Mouse (Mus musculus): ENCODE results near the gene Ip6k2. TPM values are rescaled to one million over a fixed set of nuclear protein-coding genes. Genes with fewer than 3 reads are reported as not detected.

The Ip6k2 gene
- 39.0 and 43.0 TPM in 2 replicates for total RNA-seq (2014; fragmentation: Nextera tagmentation)
- 35.7 and 43.8 TPM in 2 replicates for total RNA-seq (2017)
- polyA plus RNA-seq (2012) = 29.4 and 33.6 TPM in 2 replicates

- Histone ChIP-seq H3K9me3 (replicated peaks) (no peaks in the 10 kb centered on the region), H3K4me3 (ENCODE audit: low read depth, low read length) (peak within 1 kb of the TSS; percentile 80), H3K4me1 (ENCODE audit: insufficient read depth, low read depth, low read length) (peaks cover 48% of the 10 kb centered on the region), H3K27me3 (ENCODE audit: insufficient read depth, low read length) (peaks cover 3% of the 10 kb centered on the region), H3K36me3 (replicated peaks) (peaks cover 32% of the 10 kb centered on the region)
- ATAC-seq (ENCODE audit: extremely low read depth, insufficient number of reproducible peaks, low FRiP score, poor library complexity, severe bottlenecking) = peak; percentile 99
- DNase-seq (ENCODE audit: low spot score) = peak; percentile 97
- TF ChIP-seq TAL1 (conservative IDR thresholded peaks at IDR 0.05; ENCODE audit: low read depth, low read length) = no peak
- no peak for TF ChIP-seq CTCF (IDR thresholded peaks at IDR 0.05; ENCODE audit: low read depth, low read length)
- TF ChIP-seq GATA2 (IDR thresholded peaks at IDR 0.05; ENCODE audit: borderline replicate concordance, low read depth, low read length) = no peak
- TF ChIP-seq GATA1 (IDR thresholded peaks at IDR 0.05; ENCODE audit: borderline replicate concordance, low read length) = no peak
- no peak for TF ChIP-seq POLR2AphosphoS5 (IDR thresholded peaks at IDR 0.05; ENCODE audit: insufficient replicate concordance, low read depth, low read length)
Measured at GRCm38 (mm10) chr9:108783548-108784463, at the start of gene Ip6k2. Gene Ip6k2 (plus strand): TSS chr9:108783796.

GRCm38 (mm10) chr9:108734626-108735025, 49.0 kb upstream of the Ip6k2 start:
- ATAC-seq (ENCODE audit: extremely low read depth, insufficient number of reproducible peaks, low FRiP score, poor library complexity, severe bottlenecking) (no peak), DNase-seq (ENCODE audit: low spot score) (no peak)
- Histone ChIP-seq H3K9me3 (replicated peaks) (no peaks in the 10 kb centered on the region), H3K4me3 (ENCODE audit: low read depth, low read length) (no peak overlapping the region), H3K36me3 (replicated peaks) (no peaks in the 10 kb centered on the region), H3K27me3 (ENCODE audit: insufficient read depth, low read length) (peaks cover 7% of the 10 kb centered on the region; the same call in 1 of the 2 replicates), H3K4me1 (ENCODE audit: insufficient read depth, low read depth, low read length) (no peaks in the 10 kb centered on the region)
- TF ChIP-seq CTCF (IDR thresholded peaks at IDR 0.05; ENCODE audit: low read depth, low read length) (no peak), GATA1 (IDR thresholded peaks at IDR 0.05; ENCODE audit: borderline replicate concordance, low read length) (no peak)

GRCm38 (mm10) chr9:108739239-108739638, 44.4 kb upstream of the Ip6k2 start:
- H3K27me3 ChIP-seq (ENCODE audit: insufficient read depth, low read length) = 0 out of 2 replicates have a peak, but pooled peaks cover 1% of the 10 kb centered on the region
- no peaks in the 10 kb centered on the region for H3K36me3 ChIP-seq (replicated peaks)
- H3K9me3 ChIP-seq (replicated peaks) = no peaks in the 10 kb centered on the region
- ATAC-seq (ENCODE audit: extremely low read depth, insufficient number of reproducible peaks, low FRiP score, poor library complexity, severe bottlenecking) (no peak), DNase-seq (ENCODE audit: low spot score) (no peak)
- TF ChIP-seq GATA1 (IDR thresholded peaks at IDR 0.05; ENCODE audit: borderline replicate concordance, low read length) (no peak), GATA2 (IDR thresholded peaks at IDR 0.05; ENCODE audit: borderline replicate concordance, low read depth, low read length) (no peak), TAL1 (conservative IDR thresholded peaks at IDR 0.05; ENCODE audit: low read depth, low read length) (no peak), POLR2AphosphoS5 (IDR thresholded peaks at IDR 0.05; ENCODE audit: insufficient replicate concordance, low read depth, low read length) (no peak), CTCF (IDR thresholded peaks at IDR 0.05; ENCODE audit: low read depth, low read length) (no peak)
- no peak overlapping the region for H3K4me3 ChIP-seq (ENCODE audit: low read depth, low read length)
- H3K4me1 ChIP-seq (ENCODE audit: insufficient read depth, low read depth, low read length) = no peaks in the 10 kb centered on the region

- DNase-seq (ENCODE audit: low spot score) = no peak
- no peaks in the 10 kb centered on the region for H3K9me3 ChIP-seq (replicated peaks)
- no peak overlapping the region for H3K4me3 ChIP-seq (ENCODE audit: low read depth, low read length)
- H3K4me1 ChIP-seq (ENCODE audit: insufficient read depth, low read depth, low read length) = no peaks in the 10 kb centered on the region
- TF ChIP-seq POLR2AphosphoS5 (IDR thresholded peaks at IDR 0.05; ENCODE audit: insufficient replicate concordance, low read depth, low read length) = no peak
- no peak for TF ChIP-seq CTCF (IDR thresholded peaks at IDR 0.05; ENCODE audit: low read depth, low read length)
- TF ChIP-seq TAL1 (conservative IDR thresholded peaks at IDR 0.05; ENCODE audit: low read depth, low read length) = no peak
- no peak for TF ChIP-seq GATA1 (IDR thresholded peaks at IDR 0.05; ENCODE audit: borderline replicate concordance, low read length)
- no peak for TF ChIP-seq GATA2 (IDR thresholded peaks at IDR 0.05; ENCODE audit: borderline replicate concordance, low read depth, low read length)
- no peak for ATAC-seq (ENCODE audit: extremely low read depth, insufficient number of reproducible peaks, low FRiP score, poor library complexity, severe bottlenecking)
- H3K36me3 ChIP-seq (replicated peaks) = no peaks in the 10 kb centered on the region
- H3K27me3 ChIP-seq (ENCODE audit: insufficient read depth, low read length) = no peaks in the 10 kb centered on the region
Measured at GRCm38 (mm10) chr9:108740062-108740461, 43.5 kb upstream of the Ip6k2 start.

GRCm38 (mm10) chr9:108742048-108742447, 41.5 kb upstream of the Ip6k2 start:
- H3K4me3 ChIP-seq (ENCODE audit: low read depth, low read length) = no peak overlapping the region
- ATAC-seq (ENCODE audit: extremely low read depth, insufficient number of reproducible peaks, low FRiP score, poor library complexity, severe bottlenecking) (no peak), DNase-seq (ENCODE audit: low spot score) (no peak)
- TF ChIP-seq POLR2AphosphoS5 (IDR thresholded peaks at IDR 0.05; ENCODE audit: insufficient replicate concordance, low read depth, low read length) (no peak), GATA1 (IDR thresholded peaks at IDR 0.05; ENCODE audit: borderline replicate concordance, low read length) (no peak), CTCF (IDR thresholded peaks at IDR 0.05; ENCODE audit: low read depth, low read length) (no peak), TAL1 (conservative IDR thresholded peaks at IDR 0.05; ENCODE audit: low read depth, low read length) (no peak), GATA2 (IDR thresholded peaks at IDR 0.05; ENCODE audit: borderline replicate concordance, low read depth, low read length) (no peak)
- H3K4me1 ChIP-seq (ENCODE audit: insufficient read depth, low read depth, low read length) = no peaks in the 10 kb centered on the region
- H3K27me3 ChIP-seq (ENCODE audit: insufficient read depth, low read length) = peaks cover 4% of the 10 kb centered on the region; the same call in 1 of the 2 replicates
- no peaks in the 10 kb centered on the region for H3K36me3 ChIP-seq (replicated peaks)
- H3K9me3 ChIP-seq (replicated peaks) = no peaks in the 10 kb centered on the region

- H3K4me3 ChIP-seq (ENCODE audit: low read depth, low read length) = no peak overlapping the region
- ATAC-seq (ENCODE audit: extremely low read depth, insufficient number of reproducible peaks, low FRiP score, poor library complexity, severe bottlenecking) (no peak), DNase-seq (ENCODE audit: low spot score) (no peak)
- H3K4me1 ChIP-seq (ENCODE audit: insufficient read depth, low read depth, low read length) = no peaks in the 10 kb centered on the region
- no peaks in the 10 kb centered on the region for H3K36me3 ChIP-seq (replicated peaks)
- H3K9me3 ChIP-seq (replicated peaks) = no peaks in the 10 kb centered on the region
- H3K27me3 ChIP-seq (ENCODE audit: insufficient read depth, low read length) = peaks cover 12% of the 10 kb centered on the region; the same call in 1 of the 2 replicates
- TF ChIP-seq GATA1 (IDR thresholded peaks at IDR 0.05; ENCODE audit: borderline replicate concordance, low read length) = no peak
- no peak for TF ChIP-seq POLR2AphosphoS5 (IDR thresholded peaks at IDR 0.05; ENCODE audit: insufficient replicate concordance, low read depth, low read length)
- no peak for TF ChIP-seq CTCF (IDR thresholded peaks at IDR 0.05; ENCODE audit: low read depth, low read length)
Measured at GRCm38 (mm10) chr9:108746876-108747499, 36.6 kb upstream of the Ip6k2 start.
